Mouse (Mus musculus): ENCODE data around the gene Lmna.

The Lmna gene

DNA sequence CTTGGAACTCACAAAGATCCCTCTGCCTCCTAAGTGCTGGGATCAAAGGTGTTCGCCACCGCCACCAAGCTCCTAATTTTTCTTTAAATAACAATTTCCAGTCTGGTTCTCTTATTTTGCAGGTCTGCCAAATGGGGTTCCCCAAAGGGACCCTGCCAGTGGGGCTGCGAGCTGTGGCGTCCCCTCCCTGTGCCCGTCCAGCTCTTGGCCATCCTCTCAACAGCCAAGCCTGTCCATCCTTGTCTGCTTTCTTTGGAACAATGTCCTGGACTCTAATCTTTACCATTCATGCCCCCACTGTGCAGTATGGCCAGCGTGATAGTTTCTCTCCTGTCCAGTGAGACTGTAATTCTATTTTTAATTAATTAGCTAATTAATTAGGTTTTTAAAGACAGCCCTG lies 11.4 kb upstream of the Lmna start:
- DNase-seq (ENCODE audit: low spot score in 2 of 2), result no peak

DNA sequence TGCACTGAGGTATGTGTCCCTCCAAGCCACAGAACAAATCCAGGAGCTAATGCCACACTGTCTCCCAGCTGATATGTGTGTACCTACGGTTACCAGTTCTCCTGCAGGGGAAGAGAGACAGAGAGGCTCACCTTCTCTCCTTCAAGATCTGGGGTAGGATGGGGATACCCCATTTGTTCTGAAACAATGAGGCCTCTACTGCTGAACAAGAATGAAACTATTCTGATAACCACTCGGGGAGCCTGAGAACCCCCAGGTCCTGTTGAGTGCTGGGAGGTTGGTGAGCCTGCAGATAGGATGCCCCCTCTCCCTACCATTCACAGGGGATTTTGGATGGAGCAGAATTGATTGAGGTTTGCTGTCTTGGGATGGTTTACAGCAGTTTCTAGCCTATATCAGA lies 10.3 kb upstream of the Lmna start:
- DNase-seq (ENCODE audit: low spot score in 2 of 2), result no peak

GRCm38 (mm10) chr3:88518411-88518810 lies 8.7 kb upstream of the Lmna start:
- no peak for DNase-seq (ENCODE audit: low spot score in 2 of 2)

DNA sequence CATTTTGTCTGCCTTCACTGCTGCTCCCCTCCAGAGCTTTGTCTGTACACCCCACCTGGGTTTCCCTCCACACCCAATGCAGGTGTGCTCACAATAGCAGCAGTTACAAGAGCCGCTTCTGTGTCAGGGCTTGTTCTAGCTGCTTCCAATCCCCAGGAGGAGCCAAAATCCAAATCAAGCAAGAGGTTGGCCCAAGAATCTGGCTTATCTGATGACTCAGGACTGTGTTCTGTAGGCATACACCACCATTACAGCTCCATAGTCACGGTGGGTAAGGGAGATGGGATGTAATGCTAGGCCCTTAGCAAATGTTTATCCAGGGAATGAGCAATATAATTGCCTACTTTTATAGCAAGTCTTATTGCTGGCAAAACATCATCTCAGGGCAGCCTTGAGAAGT lies 6.7 kb upstream of the Lmna start:
- no peak for DNase-seq (ENCODE audit: low spot score in 2 of 2)

DNA sequence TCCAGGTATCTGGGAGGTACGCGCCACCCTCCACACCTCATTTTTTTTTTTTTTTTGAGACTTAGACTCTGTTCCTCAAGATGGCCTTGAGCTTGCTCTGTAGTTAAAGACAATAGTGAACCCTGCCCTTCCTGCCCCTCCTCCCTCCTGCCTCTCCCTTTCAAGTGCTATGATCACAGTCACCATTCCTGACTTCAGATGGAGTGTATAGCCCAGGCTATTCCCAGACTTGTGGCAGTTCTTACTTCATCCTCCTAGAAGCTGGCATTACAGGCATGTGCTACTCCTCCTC lies 5.3 kb upstream of the Lmna start:
- DNase-seq (ENCODE audit: low spot score in 2 of 2), result no peak

GRCm38 (mm10) chr3:88514231-88515094 lies 4.7 kb upstream of the Lmna start:
- DNase-seq (ENCODE audit: low spot score in 2 of 2), result no peak

GRCm38 (mm10) chr3:88513546-88514115 lies 3.9 kb upstream of the Lmna start:
- no peak for DNase-seq (ENCODE audit: low spot score in 2 of 2)

GRCm38 (mm10) chr3:88512896-88513545 lies 3.3 kb upstream of the Lmna start:
- no peak for DNase-seq (ENCODE audit: low spot score in 2 of 2)

- no peak for DNase-seq (ENCODE audit: low spot score in 2 of 2)
Observed at GRCm38 (mm10) chr3:88512141-88512895, 2.6 kb upstream of the Lmna start.

GRCm38 (mm10) chr3:88511559-88511958 lies 1.8 kb upstream of the Lmna start:
- DNase-seq (ENCODE audit: low spot score in 2 of 2), result no peak

- no peak for DNase-seq (ENCODE audit: low spot score in 2 of 2)
Observed at GRCm38 (mm10) chr3:88510421-88511289, 899 bp upstream of the Lmna start.

- DNase-seq (ENCODE audit: low spot score in 2 of 2), result no peak
Observed at GRCm38 (mm10) chr3:88509250-88509649, 506 bp downstream of the Lmna start.

DNA sequence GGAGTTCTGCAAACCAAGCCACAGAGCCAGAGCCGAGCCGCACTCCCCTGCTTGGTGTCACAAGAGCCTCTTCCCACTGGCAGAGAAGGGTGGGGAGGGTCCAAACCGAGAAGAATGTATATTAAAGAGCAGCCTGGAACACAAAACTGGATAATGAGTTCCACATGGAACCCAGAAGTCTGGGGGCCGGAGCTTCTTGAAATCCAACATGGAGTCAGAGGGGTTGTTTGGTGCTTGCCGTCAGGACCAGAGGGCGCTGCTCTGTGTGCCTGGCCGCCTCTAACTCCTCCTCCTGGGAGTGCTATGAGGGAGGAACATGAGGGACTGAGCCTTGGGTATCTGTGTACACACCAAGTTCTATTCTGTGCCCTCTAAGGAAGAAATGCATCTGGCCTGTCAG lies 4.0 kb downstream of the Lmna start:
- no peak for DNase-seq (ENCODE audit: low spot score in 2 of 2)

DNA sequence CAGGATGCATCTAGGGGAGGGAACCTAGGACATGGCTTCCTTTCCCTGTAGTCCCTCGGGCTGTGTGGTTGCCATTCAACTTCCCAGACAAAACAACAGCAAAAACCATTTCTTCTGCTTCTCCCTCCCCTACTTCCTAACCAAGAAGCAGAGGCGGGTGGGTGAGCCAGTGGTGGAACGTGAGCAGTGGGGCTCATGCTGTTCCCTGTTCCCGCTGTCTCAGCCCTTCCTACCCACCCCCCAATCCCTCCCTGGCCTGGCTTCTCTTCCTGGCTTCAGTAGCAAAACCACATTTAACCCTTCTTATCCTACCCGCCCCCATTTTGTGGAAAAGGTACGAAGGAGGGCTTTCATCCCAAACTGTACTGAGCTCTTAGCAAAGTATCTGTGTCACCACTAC lies 4.7 kb downstream of the Lmna start:
- DNase-seq (ENCODE audit: low spot score in 2 of 2), result no peak

DNA sequence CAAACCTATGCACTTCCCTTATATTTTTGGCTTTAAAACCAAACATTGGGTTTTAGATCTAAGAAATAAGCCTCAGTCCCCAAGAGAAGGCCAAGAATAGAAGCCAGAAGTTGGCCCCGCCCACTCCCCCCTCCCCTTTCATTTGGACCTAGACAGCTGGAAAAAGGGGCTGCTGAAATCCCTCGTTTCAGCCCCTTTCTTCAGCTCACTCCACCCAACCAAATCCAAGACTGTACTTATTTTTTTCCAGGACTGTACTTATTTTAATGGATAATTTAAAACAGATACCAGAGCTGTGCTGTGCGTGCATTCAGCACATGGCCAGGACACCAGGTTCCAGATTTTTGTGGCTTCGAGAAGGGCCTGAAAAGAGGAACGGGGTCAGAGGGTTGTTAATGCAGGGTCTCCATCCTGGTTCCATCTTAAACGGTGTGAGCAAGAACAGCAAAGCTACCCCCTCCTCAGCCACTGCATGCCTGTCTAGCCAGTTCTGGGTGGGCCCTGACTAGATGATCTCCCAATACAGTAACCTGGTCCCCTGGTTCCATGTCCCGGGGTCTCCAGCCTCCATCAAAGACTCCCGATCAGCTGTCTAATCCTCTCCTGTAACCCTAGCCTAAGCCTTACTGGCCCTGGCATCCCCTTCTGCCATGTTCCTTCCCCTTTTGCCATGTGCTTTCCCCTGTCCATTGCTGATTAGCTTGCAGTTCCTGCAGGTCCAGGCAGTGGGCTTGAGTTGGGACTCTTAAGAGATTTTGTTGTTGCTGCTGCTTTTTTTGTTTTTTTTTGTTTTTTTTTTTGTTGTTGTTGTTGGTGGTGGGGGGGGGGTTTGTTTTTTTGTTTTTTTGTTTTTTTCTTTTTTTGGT lies 5.6 kb downstream of the Lmna start:
- no peak for DNase-seq (ENCODE audit: low spot score in 2 of 2)

GRCm38 (mm10) chr3:88503505-88503863 lies 6.3 kb downstream of the Lmna start:
- no peak for DNase-seq (ENCODE audit: low spot score in 2 of 2)

DNA sequence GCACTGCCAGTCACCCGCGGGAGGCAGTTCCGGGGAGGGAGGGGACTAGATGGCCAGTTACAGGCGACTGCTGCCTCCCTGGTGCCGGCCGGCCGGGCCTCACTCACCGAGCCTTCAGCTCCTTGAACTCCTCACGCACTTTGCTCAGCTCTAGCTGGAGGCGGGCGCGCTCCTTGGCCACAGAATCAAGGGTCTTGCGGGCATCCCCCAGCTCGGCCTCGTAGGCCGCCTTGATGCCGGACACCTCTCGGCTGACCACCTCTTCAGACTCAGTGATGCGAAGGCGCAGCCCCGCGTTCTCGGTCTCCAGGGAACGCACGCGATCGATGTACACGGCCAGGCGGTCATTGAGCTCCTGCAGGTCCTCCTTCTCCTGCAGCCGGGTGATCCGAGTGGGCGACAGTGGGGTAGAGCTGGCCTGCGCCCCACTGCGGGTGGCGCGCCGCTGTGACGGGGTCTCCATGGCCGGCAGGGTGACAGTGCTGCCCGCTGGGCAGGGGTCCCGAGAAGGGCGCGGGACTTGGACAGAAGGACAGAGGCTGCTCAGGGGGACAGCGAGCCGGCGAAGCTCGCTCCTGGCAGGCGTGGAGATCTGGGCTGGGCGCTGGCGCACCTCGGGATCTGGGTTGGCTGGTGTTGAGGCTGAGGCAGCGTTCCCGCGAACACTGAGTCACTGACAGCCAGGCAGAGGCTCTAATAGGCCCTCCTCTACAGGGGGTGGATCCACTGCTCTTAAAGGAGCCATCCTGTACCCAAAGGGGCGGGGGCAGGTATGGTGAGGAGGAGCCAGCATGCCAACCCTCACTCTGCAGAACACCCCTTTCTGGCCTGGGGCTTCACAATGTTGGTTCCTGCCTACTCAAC lies 6.9 kb downstream of the Lmna start:
- peak; percentile 83 to 87 for DNase-seq (ENCODE audit: low spot score in 2 of 2)

- DNase-seq (ENCODE audit: low spot score in 2 of 2), result no peak
Observed at GRCm38 (mm10) chr3:88502031-88502571, 7.7 kb downstream of the Lmna start.

DNA sequence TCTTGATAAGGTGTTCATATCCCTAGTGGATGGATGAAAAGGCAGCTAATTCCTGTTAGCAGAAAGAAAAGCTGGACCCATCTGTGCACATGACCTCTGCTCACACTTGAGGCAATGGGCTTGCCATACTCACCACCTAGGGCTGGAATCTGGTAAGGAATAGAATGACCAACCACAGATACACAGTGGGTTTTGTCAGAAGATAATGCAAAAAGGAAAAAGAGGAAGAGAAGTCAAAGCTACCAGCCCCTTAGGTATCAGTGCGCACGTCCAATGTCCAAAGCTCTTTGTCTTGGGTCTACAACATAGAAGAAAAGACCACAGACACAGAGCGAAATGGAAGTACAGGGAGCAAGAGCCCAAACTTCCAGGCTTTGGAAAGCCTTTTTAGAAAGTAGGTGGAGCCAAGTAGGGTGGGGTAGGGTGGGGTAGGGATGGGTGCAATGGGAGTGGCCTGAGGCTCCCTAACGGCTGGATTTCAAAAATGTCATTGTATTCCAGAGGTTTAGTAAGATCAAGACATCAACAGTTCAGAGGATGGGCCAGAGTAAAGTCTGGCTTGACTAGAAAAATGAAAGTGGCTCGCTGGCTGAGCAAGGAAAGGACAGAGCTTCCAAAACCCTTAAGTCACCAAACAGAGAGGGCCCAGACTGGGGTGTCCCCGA lies 8.3 kb downstream of the Lmna start:
- DNase-seq (ENCODE audit: low spot score in 2 of 2), result no peak

Data from frontal cortex, postnatal 25 days (tissue).